Mouse (Mus musculus) urinary bladder, postnatal 25 days (tissue): ENCODE results near the gene Gm8906.
"Not testable (repeated sequence)": the region's sequence is repeated elsewhere in the genome, so short reads cannot be mapped to it uniquely, and the experiment has no call there.

Source experiments
- DNase-seq: peaks from one replicate; pipeline ENCODE4 v3.0.0; 2022; ENCODE audit warnings: low spot score

Gene Gm8906

DNA sequence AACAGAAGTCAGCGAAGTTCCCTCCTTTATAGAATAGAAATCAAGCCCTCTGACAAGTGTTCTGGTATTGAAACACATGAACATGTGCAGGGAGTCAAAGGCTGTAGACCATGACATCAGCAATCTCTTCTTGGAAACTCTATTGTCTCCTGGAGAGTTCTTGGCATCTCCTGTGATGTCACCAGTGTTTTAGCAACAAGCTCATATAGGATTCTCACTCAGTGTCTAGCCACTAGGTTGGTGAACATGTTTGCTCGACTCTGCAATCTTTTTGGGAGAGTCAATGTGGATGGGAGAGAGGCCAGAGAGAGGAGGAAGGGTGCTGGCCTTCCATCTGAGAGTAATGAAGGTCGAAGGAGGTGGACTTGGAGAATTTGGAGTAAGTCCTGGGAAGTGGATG is at the start of gene Gm8906:
Gm8906 (plus strand) TSS at position 301 of the 400 bp plus-strand sequence.
- not testable (repeated sequence) for DNase-seq
